Mouse (Mus musculus): ENCODE results near the gene Hjurp. TPM values are rescaled to one million over a fixed set of nuclear protein-coding genes. Genes with fewer than 3 reads are reported as not detected.

The Hjurp gene
- total RNA-seq, 2 experiments from 2014 or later = 36.0 to 37.2 TPM

DNA sequence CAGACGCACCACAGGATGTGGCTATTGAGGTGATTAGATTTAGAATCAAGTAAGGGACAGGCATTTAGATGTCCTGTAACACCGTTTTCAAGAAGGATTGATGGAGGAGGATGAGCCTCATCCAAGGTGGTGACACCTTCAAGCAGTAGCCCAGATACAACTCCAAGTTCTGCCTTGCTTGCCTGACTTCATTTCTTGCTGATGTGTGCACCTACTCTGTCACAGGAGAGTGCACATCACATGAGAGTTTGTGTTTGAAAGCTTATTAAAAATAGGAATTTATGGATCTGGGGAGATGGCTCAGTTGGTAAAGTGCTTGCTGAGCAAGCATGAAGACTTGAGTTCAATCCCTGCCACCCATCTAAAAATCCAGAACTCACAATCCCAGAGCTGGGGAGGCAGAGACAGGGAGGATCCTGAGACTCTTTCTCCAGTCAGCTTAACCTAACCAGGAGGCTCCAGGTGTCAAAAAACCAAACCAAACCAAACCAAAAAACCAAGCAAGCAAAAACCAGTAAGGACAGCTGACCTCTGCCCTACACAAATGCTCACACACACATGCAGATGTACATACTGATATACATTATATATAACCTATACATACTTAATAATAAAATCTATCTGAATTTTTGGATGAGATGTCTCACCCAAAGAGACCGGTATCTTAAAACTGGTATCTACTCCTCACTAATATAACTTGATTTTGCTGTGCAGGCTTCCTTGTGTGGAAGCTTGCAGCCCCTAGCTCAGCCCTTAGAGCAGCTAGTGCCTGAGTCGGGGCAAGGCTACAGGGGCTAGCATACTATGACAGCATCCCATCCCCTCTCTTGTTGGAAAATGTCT lies 21.5 kb upstream of the Hjurp start:
- no peak for DNase-seq (ENCODE audit: low spot score in 2 of 2)

DNA sequence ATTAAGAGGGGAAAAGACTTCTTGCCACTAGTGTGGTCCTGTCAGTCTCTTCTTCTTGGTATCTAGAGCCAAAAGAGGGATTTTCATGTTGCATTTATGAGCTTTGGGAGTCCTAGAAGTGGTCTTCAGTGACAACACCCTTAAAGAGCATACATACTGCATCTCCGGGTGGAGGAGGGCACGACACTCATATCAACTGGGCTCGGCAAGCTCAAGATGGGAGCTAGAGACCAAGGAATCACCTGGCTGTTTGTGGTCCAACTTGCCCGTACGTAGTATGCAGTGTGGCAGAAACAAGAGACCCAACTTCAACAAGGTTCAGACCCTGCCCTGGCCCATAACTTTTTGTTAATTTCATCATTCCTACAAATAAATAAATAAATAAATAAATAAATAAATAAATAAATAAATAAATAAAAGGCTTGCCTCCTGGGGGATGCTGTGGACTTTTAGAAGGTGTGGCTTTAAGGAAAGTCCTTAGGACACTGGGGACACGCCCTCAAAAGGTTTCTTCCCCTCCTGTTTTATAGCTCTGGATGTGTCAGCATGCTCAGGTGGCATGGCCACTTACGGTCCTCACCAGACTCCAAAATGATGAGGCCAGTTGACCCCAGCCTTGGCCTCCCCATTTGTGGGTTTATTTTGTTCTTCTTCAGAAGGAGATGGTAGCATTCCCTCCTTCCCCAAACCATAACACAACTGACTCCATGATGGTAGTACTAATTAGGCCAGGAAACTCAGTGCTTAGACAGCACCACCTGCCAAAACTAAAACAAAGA lies 20.2 kb upstream of the Hjurp start:
- DNase-seq (ENCODE audit: low spot score in 2 of 2) = no peak

DNA sequence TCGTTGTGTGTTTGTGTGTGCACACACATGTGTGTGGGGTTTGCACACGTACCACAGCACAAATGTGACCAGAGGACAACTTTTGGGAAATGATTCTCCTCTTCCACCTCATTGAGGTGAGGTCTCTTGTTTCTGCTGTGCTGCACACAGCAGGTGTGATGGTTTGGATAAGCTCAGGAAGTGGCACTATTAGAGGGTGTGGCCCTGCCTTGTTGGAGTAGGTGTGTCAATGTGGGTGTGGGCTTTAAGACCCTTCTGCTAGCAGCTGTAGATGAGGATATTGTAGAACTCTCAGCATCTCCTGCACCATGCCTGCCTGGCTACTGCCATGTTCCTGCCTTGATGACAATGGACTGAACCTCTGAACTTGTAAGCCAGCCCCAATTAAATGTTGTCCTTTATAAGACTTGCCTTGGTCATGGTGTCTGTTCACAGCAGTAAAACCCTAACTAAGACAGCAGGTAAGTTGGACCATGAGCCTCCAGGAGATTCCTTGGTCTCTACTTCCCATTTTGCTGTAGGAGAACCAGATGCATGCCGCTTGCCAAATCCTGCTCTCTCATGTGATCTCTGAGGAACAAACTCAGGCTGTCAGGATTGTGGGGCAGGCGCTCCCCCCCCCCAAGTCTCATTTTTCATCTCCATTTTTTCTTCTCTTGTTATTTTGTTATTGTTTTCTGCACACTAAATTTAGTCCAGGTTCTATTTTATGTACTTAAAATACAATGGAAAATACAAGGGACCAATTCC lies 18.9 kb upstream of the Hjurp start:
- DNase-seq (ENCODE audit: low spot score in 2 of 2) = no peak

- no peak for DNase-seq (ENCODE audit: low spot score in 2 of 2)
These were observed 17.2 kb upstream of the Hjurp start for GRCm38 (mm10) chr1:88294650-88295049.

- DNase-seq (ENCODE audit: low spot score in 2 of 2) = no peak
These were observed 14.6 kb upstream of the Hjurp start for GRCm38 (mm10) chr1:88292057-88292456.

- no peak for DNase-seq (ENCODE audit: low spot score in 2 of 2)
These were observed 14.1 kb upstream of the Hjurp start for GRCm38 (mm10) chr1:88291409-88292005.

- no peak for DNase-seq (ENCODE audit: low spot score in 2 of 2)
These were observed 13.1 kb upstream of the Hjurp start for GRCm38 (mm10) chr1:88290511-88290910.

DNA sequence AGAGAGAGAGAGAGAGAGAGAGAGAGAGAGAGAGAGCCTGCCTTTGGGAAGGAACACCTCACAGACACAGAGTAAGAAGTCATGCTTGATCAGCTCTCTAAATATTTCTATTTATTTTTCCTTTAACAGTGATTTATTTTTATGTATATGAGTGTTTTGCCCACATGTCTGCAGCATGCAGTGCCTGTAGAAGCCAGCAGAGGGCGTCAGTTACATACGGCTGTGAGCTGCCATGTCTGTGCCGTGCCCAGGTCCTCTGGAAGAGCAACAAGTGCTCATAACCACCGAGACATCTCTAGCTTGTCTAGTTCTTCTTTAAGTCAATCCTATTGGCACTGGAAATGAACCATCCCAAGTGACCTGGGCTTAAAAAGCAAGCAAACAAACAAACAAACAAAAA lies 12.5 kb upstream of the Hjurp start:
- no peak for DNase-seq (ENCODE audit: low spot score in 2 of 2)

DNA sequence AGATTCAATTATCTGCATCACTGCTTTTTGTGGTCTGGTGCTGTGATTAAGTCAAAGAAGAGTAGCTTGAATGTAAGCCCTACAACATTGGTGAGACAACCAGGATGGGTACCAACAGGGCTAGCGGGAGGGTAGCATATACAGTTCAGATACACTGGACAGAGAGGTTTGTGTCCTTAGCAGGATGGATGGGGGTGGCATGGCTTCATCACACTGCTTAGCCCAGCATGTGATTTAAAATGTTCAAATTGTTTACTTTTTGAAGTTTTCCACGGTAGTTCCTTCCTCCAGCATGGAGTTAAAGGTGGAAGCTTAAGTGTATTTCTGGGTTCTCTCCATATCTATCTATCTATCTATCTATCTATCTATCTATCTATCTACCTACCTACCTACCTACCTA lies 11.7 kb upstream of the Hjurp start:
- no peak for DNase-seq (ENCODE audit: low spot score in 2 of 2)

DNA sequence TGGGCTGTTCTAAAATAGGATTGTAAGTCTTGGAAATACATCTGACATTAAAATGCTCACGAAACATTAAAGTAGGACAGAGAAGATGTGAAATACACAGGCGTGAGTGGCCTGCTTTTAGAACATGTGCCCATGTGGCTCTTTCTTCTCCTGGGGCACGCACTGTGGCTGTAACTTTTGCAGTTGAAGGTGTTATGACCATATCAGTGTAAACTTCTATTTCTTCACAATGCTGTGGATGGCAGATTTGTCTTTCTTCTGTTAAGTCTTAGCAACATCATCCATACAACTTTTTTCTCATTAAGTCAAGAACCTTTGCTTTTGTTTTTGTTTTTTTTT lies 11.3 kb upstream of the Hjurp start:
- DNase-seq (ENCODE audit: low spot score in 2 of 2) = no peak

DNA sequence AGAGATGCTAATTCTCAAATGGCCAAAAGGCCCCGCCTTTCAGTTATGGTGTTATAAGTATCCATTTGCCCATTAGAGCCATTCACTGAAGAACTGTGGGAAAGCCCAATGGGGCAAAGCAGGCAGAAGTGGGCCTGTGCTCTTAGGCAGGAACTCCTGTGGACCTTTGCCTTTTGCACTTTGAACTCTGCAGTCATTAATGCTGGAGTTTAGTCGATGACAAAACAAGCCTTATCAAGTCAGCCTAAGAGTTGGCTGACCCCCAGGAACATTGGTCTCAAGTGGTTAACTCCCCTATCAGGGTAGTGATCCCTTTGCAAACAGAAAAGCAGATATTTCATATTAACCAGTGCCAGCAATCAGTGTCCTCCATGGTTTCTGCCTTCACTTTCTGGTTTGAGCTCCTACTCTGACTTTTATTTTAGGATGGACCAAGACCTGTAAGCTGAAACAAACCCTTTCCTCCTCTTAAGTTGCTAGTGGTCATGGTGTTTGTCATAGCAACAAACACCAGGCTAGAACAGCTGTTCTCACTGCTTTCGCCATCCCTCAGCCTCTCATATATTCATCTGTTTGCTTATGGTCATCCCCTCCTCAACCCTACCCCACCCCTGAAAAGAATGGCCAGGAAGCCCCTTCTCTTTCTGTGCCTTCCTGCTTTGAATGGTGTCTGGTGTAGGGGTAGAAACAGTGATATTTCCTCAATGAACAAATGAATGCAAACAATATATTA lies 10.8 kb upstream of the Hjurp start:
- no peak for DNase-seq (ENCODE audit: low spot score in 2 of 2)

DNA sequence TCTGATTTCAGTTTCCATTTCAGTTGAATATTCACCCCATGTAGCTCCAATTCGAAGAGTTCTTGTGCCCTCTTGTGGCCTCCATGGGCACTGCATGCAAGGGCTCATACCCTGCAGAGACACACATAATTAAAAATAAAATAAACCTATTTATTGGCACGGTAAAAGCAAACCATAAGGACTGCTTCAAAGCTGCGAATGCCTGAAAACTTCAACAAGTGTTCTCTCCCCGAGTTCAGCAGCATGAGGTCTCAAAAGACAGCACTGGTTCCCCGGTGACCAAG lies 10.2 kb upstream of the Hjurp start:
- DNase-seq (ENCODE audit: low spot score in 2 of 2) = peak in 1 of 2 experiments; percentile 72

GRCm38 (mm10) chr1:88286887-88287696 lies 9.7 kb upstream of the Hjurp start:
- DNase-seq (ENCODE audit: low spot score in 2 of 2) = no peak

- DNase-seq (ENCODE audit: low spot score in 2 of 2) = no peak
These were observed 8.9 kb upstream of the Hjurp start for GRCm38 (mm10) chr1:88286136-88286845.

DNA sequence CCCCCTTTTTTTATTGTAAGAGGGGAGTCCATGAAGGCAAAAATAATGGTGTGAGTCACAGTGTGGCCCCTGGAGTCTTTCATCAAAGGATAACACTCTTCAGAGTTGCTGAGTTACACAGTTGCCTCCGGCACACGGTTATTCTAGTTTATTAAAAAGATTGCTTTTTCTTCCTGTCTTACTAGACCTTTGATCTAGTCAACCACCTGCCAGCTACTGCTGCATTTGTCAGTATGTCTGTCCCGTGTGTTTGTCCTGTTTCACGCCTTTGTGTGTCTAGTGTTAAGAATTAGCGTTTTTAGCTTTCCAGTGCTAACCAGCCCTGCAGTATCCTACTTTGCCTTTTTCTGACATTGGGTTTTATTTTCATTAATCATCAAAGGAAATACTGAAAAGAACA lies 8.2 kb upstream of the Hjurp start:
- no peak for DNase-seq (ENCODE audit: low spot score in 2 of 2)

GRCm38 (mm10) chr1:88284946-88285320 lies 7.5 kb upstream of the Hjurp start:
- no peak for DNase-seq (ENCODE audit: low spot score in 2 of 2)

DNA sequence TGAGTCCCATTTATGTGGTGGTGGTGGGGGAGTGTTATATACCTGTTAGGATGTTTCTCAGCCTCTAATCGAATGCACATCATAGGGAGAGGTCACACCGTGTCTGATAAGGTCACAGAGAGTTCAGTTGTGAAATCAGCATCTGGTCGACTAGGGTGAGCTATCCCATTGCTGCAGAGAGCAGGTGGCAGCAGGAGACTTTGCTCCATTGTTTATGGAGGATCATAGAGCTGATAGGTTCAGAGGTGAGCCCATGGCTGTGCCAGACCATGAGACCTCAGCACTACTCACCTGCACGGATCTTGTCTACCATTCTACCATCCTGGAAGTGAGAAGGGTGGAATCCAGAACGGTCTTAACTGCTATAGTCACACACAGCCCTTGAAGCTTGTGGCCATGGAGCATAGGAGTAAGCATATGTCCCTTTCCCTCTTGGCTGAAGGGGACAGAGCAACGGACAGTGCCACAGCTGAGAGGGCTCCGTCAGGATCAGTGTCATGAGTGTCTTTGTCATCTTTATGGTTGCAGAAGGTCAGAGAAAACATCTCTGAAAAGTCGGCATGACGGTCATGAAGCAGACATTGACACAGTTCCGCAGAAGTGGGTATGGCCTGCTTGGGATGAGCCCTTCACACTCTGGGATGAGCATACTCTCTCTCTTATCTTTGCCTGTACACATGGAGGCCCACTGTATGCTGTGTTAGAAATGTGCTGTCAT lies 7.0 kb upstream of the Hjurp start:
- no peak for DNase-seq (ENCODE audit: low spot score in 2 of 2)

DNA sequence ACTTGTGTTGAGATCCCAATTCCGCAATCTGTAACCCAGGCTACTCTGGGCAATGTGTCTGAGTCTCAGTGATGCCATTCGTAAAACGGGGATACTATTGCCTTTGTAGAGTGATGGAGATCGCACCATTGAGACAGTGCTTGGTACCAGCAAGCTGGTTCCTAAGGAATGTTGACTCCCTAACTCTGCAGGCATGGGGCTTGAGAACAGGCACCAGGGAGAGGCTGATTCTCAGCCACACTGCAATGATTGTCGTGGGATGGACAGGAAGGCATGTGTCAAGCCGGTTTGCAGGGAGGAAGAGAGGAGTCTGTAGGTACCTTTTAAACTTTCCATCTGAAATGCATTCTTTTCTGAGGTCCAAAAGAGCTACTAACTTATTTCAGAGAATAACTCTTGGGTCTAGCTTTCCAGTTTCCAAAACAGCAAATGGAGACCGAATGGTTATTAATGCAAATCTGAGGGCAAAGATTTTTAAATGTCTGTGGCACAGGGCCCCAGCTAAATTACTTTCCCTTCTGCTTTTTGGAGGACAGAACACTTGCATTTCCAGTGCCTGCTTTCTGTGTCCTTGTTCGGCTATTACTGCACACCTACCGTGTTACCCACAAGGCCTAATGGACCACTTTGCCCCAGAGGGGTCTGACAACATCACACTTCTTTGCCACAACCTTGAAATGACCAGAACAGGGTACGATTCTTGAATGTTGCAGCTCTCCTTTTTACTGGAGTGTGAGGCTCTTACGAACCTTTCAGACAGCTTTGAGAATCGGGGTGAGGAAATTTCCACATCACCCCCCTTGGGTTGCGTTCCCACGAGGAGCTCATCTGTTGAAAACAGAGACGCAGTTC lies 6.2 kb upstream of the Hjurp start:
- DNase-seq (ENCODE audit: low spot score in 2 of 2) = no peak
